Comparison of ENCODE assay signal across 9 mouse cellular contexts in genomic region chr4:140815996-140816917, GRCm38 (mm10). TPM values are rescaled to one million over a fixed set of nuclear protein-coding genes. Genes with fewer than 3 reads are reported as not detected.
DNase-seq lines count a peak whose midpoint lies in the region; ATAC-seq lines count a peak whose summit lies in the region.
"Had no signal": no experiment of that assay in that cellular context is flagged by ENCODE, and none has a peak within 500 bp of the region (broad histone marks: within the 10 kb centered on the region; RNA-seq: fewer than 3 reads in every experiment).

No protein-coding gene starts in this region.

- H3K27ac ChIP-seq in kidney, embryonic 14.5 days (ENCODE audit: low read depth, low read length), result no peak overlapping the region
- H3K27ac ChIP-seq: limb, embryonic 15.5 days had no signal

- H3K27me3 ChIP-seq in kidney, embryonic 14.5 days (ENCODE audit: control insufficient read depth, insufficient read depth, low read length), result no peaks in the 10 kb centered on the region
- H3K27me3 ChIP-seq: limb, embryonic 15.5 days had no signal

- no peak overlapping the region for H3K4me2 ChIP-seq in kidney, embryonic 14.5 days (replicated peaks; ENCODE audit: low read depth, low read length)
- H3K4me2 ChIP-seq: limb, embryonic 15.5 days had no signal

- peak; percentile 76 for DNase-seq in kidney, adult 11 months
- peak; percentile 88 for DNase-seq in kidney, postnatal 10 days
- no peak for DNase-seq in adipocyte (ENCODE audit: low spot score)
- DNase-seq in gastrocnemius, postnatal 36 days, result no peak
- no peak for DNase-seq in embryo, embryonic 10.5 days (ENCODE audit: low spot score)

- ATAC-seq in kidney, embryonic 14.5 days (ENCODE audit: low FRiP score, low TSS enrichment), result no peak
- peak; percentile 62 for ATAC-seq in activated CD4-positive, CD25-positive, alpha-beta regulatory T cell, adult 4 months
- peak; percentile 37 for ATAC-seq in megakaryocyte progenitor cell, adult 5-6 weeks (replicated peaks; ENCODE audit: poor library complexity)

- 44% methylated on average over 10 of the region's 10 CpGs for WGBS in kidney, embryonic 14.5 days

- intact Hi-C loops in gastrocnemius, postnatal 36 days (cut with DNase I), result loop anchor here (10.0 kb wide), 1 partner anchor 219 kb away; no protein-coding TSS in a partner anchor

- no peaks in the 10 kb centered on the region for H3K9me3 ChIP-seq in kidney, embryonic 14.5 days (ENCODE audit: control insufficient read depth, low read length)
- H3K9me3 ChIP-seq: limb, embryonic 15.5 days had no signal

- H3K9ac ChIP-seq in kidney, embryonic 14.5 days (ENCODE audit: low read depth, low read length), result no peak overlapping the region
- H3K9ac ChIP-seq: limb, embryonic 15.5 days had no signal

- H3K4me1 ChIP-seq in kidney, embryonic 14.5 days (ENCODE audit: control insufficient read depth, insufficient read depth, low read length), result peaks cover 15% of the 10 kb centered on the region; the same call in 1 of the 2 replicates

- no peak overlapping the region for H3K4me3 ChIP-seq in kidney, embryonic 14.5 days (ENCODE audit: low read length)
- H3K4me3 ChIP-seq: limb, embryonic 15.5 days had no signal

- H3K36me3 ChIP-seq in kidney, embryonic 14.5 days (ENCODE audit: control insufficient read depth, insufficient read depth, low read length), result no peaks in the 10 kb centered on the region
- H3K36me3 ChIP-seq: limb, embryonic 15.5 days had no signal

RNA-seq across cellular contexts. Expression of gene Padi3, which starts 5.8 kb away (rescaled TPM):
- 0.08 and 0.21 TPM in 2 replicates for polyA plus RNA-seq in kidney, embryonic 14.5 days (2014; fragmentation: Nextera tagmentation; extraction: Ambion mirVana)
- polyA plus RNA-seq in activated CD4-positive, CD25-positive, alpha-beta regulatory T cell, adult 4 months (2017; shearing (Covaris generic)), result under 1 TPM in 1 of 2 experiments, not detected in 1; 0.15 TPM
- total RNA-seq in megakaryocyte progenitor cell, adult 5-6 weeks (2015), result not detected in 2 replicates
- 0.07 and 0.46 TPM in 2 replicates for total RNA-seq in megakaryocyte progenitor cell, adult 5-6 weeks (2017)
- total RNA-seq in gastrocnemius, postnatal 36 days (2021), result 1 to 10 TPM; 2.0 to 3.0 TPM

RNA-seq across cellular contexts. Expression of gene Padi1, which starts 29.3 kb away (rescaled TPM):
- polyA plus RNA-seq in kidney, embryonic 14.5 days (2014; fragmentation: Nextera tagmentation; extraction: Ambion mirVana), result 0.09 and 0.39 TPM in 2 replicates
- polyA plus RNA-seq in activated CD4-positive, CD25-positive, alpha-beta regulatory T cell, adult 4 months (2017; shearing (Covaris generic)), result under 1 TPM; 0.20 to 0.29 TPM
- total RNA-seq in megakaryocyte progenitor cell, adult 5-6 weeks (2015), result 0.05 TPM in 2 replicates
- total RNA-seq in megakaryocyte progenitor cell, adult 5-6 weeks (2017), result not detected in 2 replicates
- under 1 TPM; 0.07 to 0.08 TPM for total RNA-seq in gastrocnemius, postnatal 36 days (2021)

RNA-seq across cellular contexts. Expression of gene Padi4, which starts 42.2 kb away (rescaled TPM):
- polyA plus RNA-seq in kidney, embryonic 14.5 days (2014; fragmentation: Nextera tagmentation; extraction: Ambion mirVana), result 1.1 and 1.3 TPM in 2 replicates
- under 1 TPM in 1 of 2 experiments, not detected in 1; 0.56 TPM for polyA plus RNA-seq in activated CD4-positive, CD25-positive, alpha-beta regulatory T cell, adult 4 months (2017; shearing (Covaris generic))
- 4.6 and 4.9 TPM in 2 replicates for total RNA-seq in megakaryocyte progenitor cell, adult 5-6 weeks (2015)
- 6.9 and 9.3 TPM in 2 replicates for total RNA-seq in megakaryocyte progenitor cell, adult 5-6 weeks (2017)
- total RNA-seq in gastrocnemius, postnatal 36 days (2021), result under 1 TPM in 1 of 2 experiments, not detected in 1; 0.15 TPM

Comparison
In these comparisons a context has a peak if more than half of its experiments do, and no peak if none do; other contexts are left out.
1. DNase-seq: peak in kidney, adult 11 months (single experiment) and kidney, postnatal 10 days (single experiment); none in adipocyte (single experiment), gastrocnemius, postnatal 36 days (0 of 2) and embryo, embryonic 10.5 days (single experiment).
2. RNA of gene Padi4, which starts 42.2 kb away (total RNA-seq): 4.6 to 9.3 TPM in megakaryocyte progenitor cell, adult 5-6 weeks; 0.15 TPM in gastrocnemius, postnatal 36 days; every median in the first group is over 4 times any median in the second.